Mouse (Mus musculus) heart, embryonic 16.5 days (tissue): ENCODE data around the gene Entpd7. TPM values are rescaled to one million over a fixed set of nuclear protein-coding genes. Genes with fewer than 3 reads are reported as not detected.

Experiments
- polyA plus RNA-seq: library from polyadenylated mRNA; unstranded; fragments of >200 nt; fragmentation: Nextera tagmentation; extraction: Ambion mirVana; gene quantifications from 2 replicates; pipeline ENCODE4 v1.2.1, GENCODE M21; 2015

The Entpd7 gene
- polyA plus RNA-seq, 1 experiment from 2014 or later: 5.1 TPM

Other genes with a start within 250 kb of the Entpd7 start
- gene Cnnm1, start 249.2 kb upstream of the Entpd7 start, polyA plus RNA-seq: 0.07 and 0.08 TPM in 2 replicates
- 271 and 274 TPM in 2 replicates for gene Got1, start 165.1 kb upstream of the Entpd7 start, polyA plus RNA-seq
- gene Nkx2-3, start 77.3 kb upstream of the Entpd7 start, polyA plus RNA-seq: not detected in 2 replicates
- 9.5 and 10.9 TPM in 2 replicates for gene Slc25a28, start 14.8 kb upstream of the Entpd7 start, polyA plus RNA-seq
- 10.6 and 11.4 TPM in 2 replicates for gene Cutc, start 63.3 kb downstream of the Entpd7 start, polyA plus RNA-seq
- gene Cox15, start 63.3 kb downstream of the Entpd7 start, polyA plus RNA-seq: 12.9 and 13.8 TPM in 2 replicates
- gene Abcc2, start 92.5 kb downstream of the Entpd7 start, polyA plus RNA-seq: 0.11 TPM in 1 of 2 replicates, not detected in the other